Mouse (Mus musculus) left cerebral cortex, adult 18-20 months (tissue): Measurements from ENCODE around the gene Zscan26. TPM values are rescaled to one million over a fixed set of nuclear protein-coding genes. Genes with fewer than 3 reads are reported as not detected.

Experiments
- microRNA-seq, 2 experiments: library from miRNA; unstranded; fragments of <30 nt; microRNA quantifications; one replicate each; pipeline ENCODE4 v1.2.0; 2021
- total RNA-seq, 2 experiments: library from RNA; stranded (reverse); gene quantifications; 2 replicates each; pipeline ENCODE4 v1.2.3; 2021

Gene Zscan26
- total RNA-seq, 2 experiments from 2014 or later = 58.1 to 60.4 TPM

Small RNA genes within 50 kb of the gene (microRNA-seq; reads per million reads assigned to microRNA genes)
- gene Mir1896 (0 reads per million in 2 experiments), gene Mir6942 (0 to 0.25 reads per million in 2 experiments)

Other genes starting within 250 kb of the Zscan26 start
- not detected for gene Gpx5, start 161.0 kb downstream of the Zscan26 start, total RNA-seq
- under 1 TPM; 0.33 to 0.37 TPM for gene Gpx6, start 141.6 kb downstream of the Zscan26 start, total RNA-seq
- not detected for gene Olfr1367, start 106.8 kb downstream of the Zscan26 start, total RNA-seq
- 1 to 10 TPM; 8.3 to 8.9 TPM for gene Zscan12, start 90.9 kb downstream of the Zscan26 start, total RNA-seq
- 10 to 100 TPM; 36.0 to 38.1 TPM for gene Zkscan3, start 51.0 kb downstream of the Zscan26 start, total RNA-seq
- 1 to 10 TPM in 1 of 2 experiments, under 1 TPM in 1; 0.98 to 1.5 TPM for gene Pgbd1, start 12.7 kb downstream of the Zscan26 start, total RNA-seq
- under 1 TPM; 0.58 to 0.84 TPM for gene Nkapl, start 14.8 kb upstream of the Zscan26 start, total RNA-seq
- 1 to 10 TPM; 5.7 to 6.4 TPM for gene Zkscan4, start 25.2 kb upstream of the Zscan26 start, total RNA-seq
- not detected for gene Gm10065, start 25.7 kb upstream of the Zscan26 start, total RNA-seq
- 10 to 100 TPM; 21.6 to 25.9 TPM for gene AK157302, start 41.5 kb upstream of the Zscan26 start, total RNA-seq
- 10 to 100 TPM; 60.5 to 66.3 TPM for gene Gm11273, start 47.7 kb upstream of the Zscan26 start, total RNA-seq
- 10 to 100 TPM; 13.1 to 18.5 TPM for gene Zkscan8, start 77.4 kb upstream of the Zscan26 start, total RNA-seq
- gene Olfr1366, start 89.1 kb upstream of the Zscan26 start, total RNA-seq = not detected
- not detected for gene Olfr1535, start 106.2 kb upstream of the Zscan26 start, total RNA-seq
- not detected for gene Olfr1364, start 128.0 kb upstream of the Zscan26 start, total RNA-seq
- gene Olfr1362, start 160.3 kb upstream of the Zscan26 start, total RNA-seq = not detected
- not detected for gene Olfr11, start 188.8 kb upstream of the Zscan26 start, total RNA-seq
- not detected for gene Olfr1361, start 209.7 kb upstream of the Zscan26 start, total RNA-seq
- not detected for gene Olfr1360, start 223.7 kb upstream of the Zscan26 start, total RNA-seq
- not detected for gene Olfr1359, start 244.4 kb upstream of the Zscan26 start, total RNA-seq